Mouse (Mus musculus): ENCODE results near the gene Tekt1.

DNA sequence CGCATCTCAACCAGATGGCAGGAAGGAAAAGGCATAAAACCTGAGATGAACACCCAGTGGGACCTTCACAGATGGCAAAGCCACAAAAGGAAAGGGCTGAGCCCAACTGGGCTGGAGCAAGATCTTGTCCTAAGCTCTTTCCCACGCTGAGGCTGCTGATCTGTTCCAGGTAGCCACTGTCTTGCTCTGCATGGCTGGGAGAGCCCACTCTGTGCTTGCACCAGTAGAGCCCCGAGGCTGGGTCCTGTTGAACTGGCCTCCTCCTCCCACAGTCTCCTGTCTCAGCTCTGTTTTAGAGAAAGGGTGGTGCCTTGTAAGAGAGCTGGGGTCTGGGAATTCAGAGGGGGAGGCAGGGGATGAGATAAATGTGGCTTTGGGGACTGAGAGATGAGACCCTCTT lies 44.8 kb upstream of the Tekt1 start:
- TF ChIP-seq CTCF (IDR thresholded peaks at IDR 0.05; ENCODE audit: control insufficient read depth, insufficient read depth, low read length), result no peak
- no peak for TF ChIP-seq POLR2A (IDR thresholded peaks at IDR 0.05; ENCODE audit: borderline replicate concordance, control insufficient read depth, low read depth, low read length)

All from bone marrow, adult 2 months (tissue).